Mouse (Mus musculus) hindbrain, embryonic 12.5 days (tissue): ENCODE data around the gene Hapln1. TPM values are rescaled to one million over a fixed set of nuclear protein-coding genes. Genes with fewer than 3 reads are reported as not detected.

Source experiments
- ATAC-seq: fragments of 200-750 bp; cut with Nextera tagmentation; 2 replicates; pipeline ENCODE4 v1.8.0; 2017; ENCODE audit warnings: moderate TSS enrichment; ENCODE audit not compliant: low FRiP score
- H3K27ac ChIP-seq: fragments of 300-500 bp; sonication (generic); 2 replicates; pipeline ENCODE4 v1.5.1; 2016; ENCODE audit warnings: mild to moderate bottlenecking
- H3K27me3 ChIP-seq: fragments of 300-500 bp; sonication (generic); 2 replicates; pipeline ENCODE4 v1.6.1; 2016; ENCODE audit warnings: mild to moderate bottlenecking
- H3K36me3 ChIP-seq: fragments of 300-500 bp; sonication (generic); 2 replicates; pipeline ENCODE4 v1.6.1; 2016; ENCODE audit warnings: mild to moderate bottlenecking
- H3K4me1 ChIP-seq: fragments of 300-500 bp; sonication (generic); 2 replicates; pipeline ENCODE4 v1.6.1; 2016
- H3K4me2 ChIP-seq: fragments of 300-500 bp; sonication (generic); replicated peaks from 2 replicates; pipeline ENCODE4 v1.6.1; 2016; ENCODE audit warnings: mild to moderate bottlenecking
- H3K4me3 ChIP-seq: fragments of 300-500 bp; sonication (generic); 2 replicates; pipeline ENCODE4 v1.5.1; 2016; ENCODE audit warnings: mild to moderate bottlenecking
- H3K9ac ChIP-seq: fragments of 300-500 bp; sonication (generic); 2 replicates; pipeline ENCODE4 v1.6.1; 2016; ENCODE audit warnings: mild to moderate bottlenecking, moderate library complexity
- H3K9me3 ChIP-seq: fragments of 300-500 bp; sonication (generic); replicated peaks from 2 replicates; pipeline ENCODE4 v1.6.1; 2016; ENCODE audit warnings: mild to moderate bottlenecking
- WGBS: fragments of 180-500 bp; shearing (Covaris S2); methylation state at CpG from one replicate; pipeline ENCODE4 v1.1.7; 2016; 5-methylcytosine and 5-hydroxymethylcytosine counted together
- polyA plus RNA-seq: library from polyadenylated mRNA; unstranded; fragments of >200 nt; fragmentation: Nextera tagmentation; extraction: Ambion mirVana; gene quantifications from 2 replicates; pipeline ENCODE4 v1.2.1, GENCODE M21; 2016

Hapln1 gene
- polyA plus RNA-seq, 1 experiment from 2014 or later: 8.9 TPM

DNA sequence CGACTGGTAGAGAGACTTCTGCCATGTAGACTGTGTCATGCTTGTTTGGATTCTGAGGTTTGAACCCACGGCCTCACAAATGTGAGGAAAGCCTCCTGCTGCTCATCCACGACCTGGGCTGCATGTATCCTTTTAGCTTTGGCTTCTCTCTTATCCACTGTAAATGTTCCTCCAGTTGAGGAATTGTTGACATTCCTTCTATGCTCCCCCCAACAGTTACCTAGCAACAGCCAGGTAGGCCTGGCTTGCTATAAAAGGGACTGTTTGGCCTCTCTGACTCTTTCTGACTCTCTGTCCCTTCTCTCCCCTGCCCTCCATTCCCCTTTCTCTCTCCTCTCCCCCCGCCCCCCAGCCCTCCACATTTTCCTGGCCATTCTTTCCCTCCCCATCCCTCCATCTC lies 9.9 kb downstream of the Hapln1 start:
- no peak overlapping the region for H3K27ac ChIP-seq
- no peaks in the 10 kb centered on the region for H3K27me3 ChIP-seq
- ATAC-seq: no peak

DNA sequence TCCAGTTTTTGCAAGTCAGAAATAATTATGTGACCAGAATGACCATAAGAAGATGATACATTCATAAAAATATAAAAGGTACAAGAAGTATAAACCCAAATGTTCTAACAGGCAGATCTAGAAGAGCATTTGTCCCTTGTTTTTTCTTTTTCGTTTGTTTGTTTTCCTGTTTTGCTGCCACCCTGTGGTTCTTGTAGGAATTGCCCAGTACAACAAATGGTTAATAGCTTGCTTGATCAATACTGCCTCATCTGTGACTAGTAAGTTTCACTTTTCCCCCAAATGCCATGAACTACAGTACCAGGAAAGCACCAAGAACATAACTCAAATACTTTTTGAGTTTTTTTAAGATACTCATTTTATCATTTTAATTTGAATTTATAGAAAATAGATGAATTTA lies 11.9 kb downstream of the Hapln1 start:
- Histone ChIP-seq H3K36me3 (no peaks in the 10 kb centered on the region), H3K4me2 (no peak overlapping the region), H3K4me3 (no peak overlapping the region), H3K27me3 (no peaks in the 10 kb centered on the region), H3K4me1 (no peaks in the 10 kb centered on the region), H3K27ac (no peak overlapping the region), H3K9ac (no peak overlapping the region), H3K9me3 (no peaks in the 10 kb centered on the region)
- WGBS: 17% methylated on average over 1 of the region's 1 CpGs
- no peak for ATAC-seq

More for the DNA sequence above, 9.9 kb downstream of the Hapln1 start:
- Histone ChIP-seq H3K4me3 (no peak overlapping the region), H3K9me3 (no peaks in the 10 kb centered on the region), H3K4me2 (no peak overlapping the region), H3K4me1 (no peaks in the 10 kb centered on the region), H3K9ac (no peak overlapping the region), H3K36me3 (no peaks in the 10 kb centered on the region)
- WGBS: 37% methylated on average over 4 of the region's 4 CpGs

DNA sequence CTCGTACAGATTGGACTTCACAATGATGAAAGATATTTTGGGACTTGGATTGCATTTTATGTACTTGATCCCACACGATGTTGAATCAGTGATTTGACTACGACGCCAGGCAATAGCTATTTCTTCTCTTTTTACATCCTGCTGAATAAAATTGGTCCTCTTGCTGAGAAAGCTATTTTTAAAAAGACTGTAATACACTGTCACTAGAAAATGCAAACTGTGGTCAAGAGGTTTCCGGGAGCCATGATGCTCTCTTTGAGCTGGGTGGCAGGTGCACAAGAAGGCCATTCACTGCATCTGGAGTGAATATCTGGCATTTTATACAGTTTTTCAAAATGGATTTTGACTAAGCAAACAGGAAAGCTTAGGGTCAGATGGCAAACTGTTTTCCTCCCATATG lies 24.9 kb downstream of the Hapln1 start:
- H3K27me3 ChIP-seq: no peaks in the 10 kb centered on the region
- no peak overlapping the region for H3K27ac ChIP-seq
- no peaks in the 10 kb centered on the region for H3K36me3 ChIP-seq
- H3K9ac ChIP-seq: no peak overlapping the region
- H3K4me1 ChIP-seq: no peaks in the 10 kb centered on the region
- H3K4me2 ChIP-seq: no peak overlapping the region
- no peaks in the 10 kb centered on the region for H3K9me3 ChIP-seq
- H3K4me3 ChIP-seq: no peak overlapping the region
- 92% methylated on average over 5 of the region's 5 CpGs for WGBS
- no peak for ATAC-seq

DNA sequence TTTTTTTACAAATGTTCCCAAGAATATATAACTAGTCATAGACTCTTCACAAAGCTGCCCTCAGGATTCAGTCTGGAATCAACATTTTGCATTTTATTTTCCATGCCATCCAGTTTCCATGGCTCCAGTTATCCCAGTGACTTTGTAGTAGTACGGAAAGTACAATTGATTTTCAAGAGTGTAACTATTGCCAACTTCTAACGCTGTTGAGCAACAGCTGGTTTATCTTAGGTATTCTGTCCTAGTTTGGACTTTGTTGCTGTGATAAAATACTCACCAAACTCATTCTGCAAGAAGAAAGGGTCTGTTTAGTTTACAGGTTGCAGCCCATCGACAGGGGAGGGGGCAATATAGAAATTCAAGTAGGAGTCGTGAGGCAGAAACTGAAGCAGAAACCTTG lies 26.7 kb downstream of the Hapln1 start:
- H3K36me3 ChIP-seq: no peaks in the 10 kb centered on the region
- WGBS: 94% methylated on average over 4 of the region's 4 CpGs
- no peak overlapping the region for H3K4me2 ChIP-seq
- no peaks in the 10 kb centered on the region for H3K9me3 ChIP-seq
- H3K4me3 ChIP-seq: no peak overlapping the region
- no peak for ATAC-seq
- no peaks in the 10 kb centered on the region for H3K27me3 ChIP-seq
- H3K4me1 ChIP-seq: no peaks in the 10 kb centered on the region
- no peak overlapping the region for H3K9ac ChIP-seq
- H3K27ac ChIP-seq: no peak overlapping the region

GRCm38 (mm10) chr13:89579115-89579514 lies 39.5 kb downstream of the Hapln1 start:
- no peak for ATAC-seq
- Histone ChIP-seq H3K9me3 (no peaks in the 10 kb centered on the region), H3K36me3 (no peaks in the 10 kb centered on the region), H3K27me3 (no peaks in the 10 kb centered on the region), H3K4me1 (no peaks in the 10 kb centered on the region), H3K9ac (no peak overlapping the region), H3K4me3 (no peak overlapping the region), H3K27ac (no peak overlapping the region), H3K4me2 (no peak overlapping the region)
- WGBS: 99% methylated on average over 2 of the region's 2 CpGs

DNA sequence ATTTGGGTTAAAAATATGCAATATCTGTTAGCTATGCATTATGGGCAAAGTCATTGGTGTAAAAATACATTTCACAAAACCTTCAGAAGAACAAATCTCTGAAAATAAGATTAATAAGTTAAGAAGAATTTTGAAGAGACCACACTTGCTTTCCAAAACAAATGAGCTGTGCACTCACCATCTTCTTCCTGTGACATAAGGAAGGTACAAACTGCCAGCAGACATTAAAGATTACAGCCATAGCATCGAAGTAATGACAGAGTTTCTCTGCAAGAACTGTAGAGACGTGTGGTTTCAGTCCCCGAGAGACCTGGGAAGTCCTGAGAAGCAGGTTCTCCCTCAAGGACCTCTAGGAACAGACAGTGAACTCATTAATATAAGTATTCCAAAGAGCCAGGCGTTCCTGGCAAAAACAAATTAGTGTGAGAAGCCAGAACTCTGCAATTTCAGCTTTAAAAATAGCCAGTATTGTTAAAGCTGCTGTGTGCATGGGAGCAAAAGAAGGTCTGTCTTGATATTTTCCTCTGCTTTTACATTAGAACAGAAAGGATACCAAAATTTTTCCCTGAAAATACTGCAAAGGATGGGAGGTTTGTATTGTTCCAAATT lies 43.6 kb downstream of the Hapln1 start:
- H3K9ac ChIP-seq: no peak overlapping the region
- no peaks in the 10 kb centered on the region for H3K27me3 ChIP-seq
- H3K4me3 ChIP-seq: no peak overlapping the region
- ATAC-seq: no peak
- H3K27ac ChIP-seq: no peak overlapping the region
- no peaks in the 10 kb centered on the region for H3K36me3 ChIP-seq
- no peaks in the 10 kb centered on the region for H3K4me1 ChIP-seq
- H3K9me3 ChIP-seq: no peaks in the 10 kb centered on the region
- no peak overlapping the region for H3K4me2 ChIP-seq
- WGBS: 71% methylated on average over 4 of the region's 4 CpGs

DNA sequence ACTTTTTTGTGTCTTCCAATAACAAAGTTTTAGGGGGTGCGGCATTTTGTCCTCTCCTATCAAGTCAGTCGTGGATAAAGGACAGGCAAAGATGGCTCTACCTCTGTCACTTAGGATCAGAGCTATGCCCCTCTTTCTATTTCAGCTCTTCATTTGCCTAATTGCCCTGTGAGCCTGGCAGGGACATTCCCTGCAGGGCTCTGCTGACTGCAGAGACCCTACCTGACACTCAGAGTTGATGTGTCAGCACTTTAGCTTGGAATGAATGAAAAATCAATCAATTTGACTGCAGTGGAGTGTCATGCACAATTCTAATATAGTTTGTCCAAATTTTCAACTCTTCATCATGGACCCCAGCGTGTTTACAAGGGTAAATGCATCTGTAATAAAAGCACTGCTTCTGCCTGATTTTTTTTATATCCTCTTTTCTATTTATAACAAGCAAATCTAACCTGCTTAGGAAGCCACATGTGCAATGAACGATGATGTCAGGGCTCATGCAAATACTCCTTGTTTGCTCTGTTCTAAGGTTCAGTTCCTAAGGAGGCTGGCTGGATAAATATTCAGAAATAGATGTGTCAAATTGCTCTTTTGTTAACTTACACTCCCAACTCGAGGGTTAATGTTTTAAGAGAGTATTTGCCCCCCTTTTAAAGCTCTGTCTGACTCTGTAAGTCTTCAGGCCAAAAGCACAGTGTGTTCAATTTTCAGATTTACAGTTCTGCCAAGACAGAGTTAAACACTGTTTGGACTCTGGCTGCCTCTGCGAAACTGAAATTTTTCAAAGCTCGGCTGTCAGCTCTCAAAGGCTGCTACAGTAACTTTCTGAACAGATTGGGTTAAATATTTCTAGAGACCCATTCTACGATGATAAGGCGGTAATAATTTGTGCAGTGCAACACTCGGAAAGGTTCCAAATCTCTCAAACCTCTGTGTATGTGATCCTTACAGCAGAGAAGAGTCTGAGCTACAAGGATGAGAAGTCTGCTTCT lies 44.4 kb downstream of the Hapln1 start:
- 64% methylated on average over 10 of the region's 10 CpGs for WGBS
- Histone ChIP-seq H3K4me1 (no peaks in the 10 kb centered on the region), H3K9ac (no peak overlapping the region), H3K27me3 (no peaks in the 10 kb centered on the region), H3K4me2 (no peak overlapping the region), H3K27ac (no peak overlapping the region), H3K36me3 (no peaks in the 10 kb centered on the region), H3K9me3 (no peaks in the 10 kb centered on the region), H3K4me3 (no peak overlapping the region)
- no peak for ATAC-seq

GRCm38 (mm10) chr13:89585144-89585543 lies 45.5 kb downstream of the Hapln1 start:
- no peak overlapping the region for H3K9ac ChIP-seq
- H3K4me1 ChIP-seq: no peaks in the 10 kb centered on the region
- H3K4me3 ChIP-seq: no peak overlapping the region
- no peaks in the 10 kb centered on the region for H3K9me3 ChIP-seq
- H3K36me3 ChIP-seq: no peaks in the 10 kb centered on the region
- H3K27ac ChIP-seq: no peak overlapping the region
- WGBS: 65% methylated on average over 1 of the region's 1 CpGs
- no peak overlapping the region for H3K4me2 ChIP-seq
- H3K27me3 ChIP-seq: no peaks in the 10 kb centered on the region
- ATAC-seq: no peak

DNA sequence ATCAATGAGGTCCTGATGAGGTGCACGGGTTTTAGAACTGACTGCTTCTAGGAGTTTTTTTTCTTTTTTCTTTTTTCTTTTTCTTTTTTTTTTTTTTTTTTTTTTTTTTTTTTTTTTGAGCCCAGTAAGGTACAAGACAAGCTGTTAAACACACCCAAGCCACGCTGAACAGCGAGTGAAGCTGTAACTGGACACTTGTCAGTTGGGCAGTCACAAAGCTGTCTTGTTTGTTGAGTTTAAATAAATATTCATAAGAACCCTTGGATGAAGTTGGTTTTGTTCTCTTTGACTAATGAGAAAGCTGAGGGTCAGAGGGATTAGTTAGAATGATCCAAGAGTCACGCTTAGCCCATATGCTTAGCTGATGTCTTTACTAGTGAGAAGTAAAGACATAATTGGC lies 55.5 kb downstream of the Hapln1 start:
- Histone ChIP-seq H3K4me2 (no peak overlapping the region), H3K27me3 (no peaks in the 10 kb centered on the region), H3K36me3 (no peaks in the 10 kb centered on the region), H3K27ac (no peak overlapping the region), H3K9ac (no peak overlapping the region), H3K4me3 (no peak overlapping the region), H3K4me1 (no peaks in the 10 kb centered on the region), H3K9me3 (peaks cover 6% of the 10 kb centered on the region; the same call in 1 of the 2 replicates)
- no peak for ATAC-seq
- WGBS: 51% methylated on average over 4 of the region's 4 CpGs

GRCm38 (mm10) chr13:89597354-89597753 lies 57.8 kb downstream of the Hapln1 start:
- H3K4me2 ChIP-seq: no peak overlapping the region
- no peak for ATAC-seq
- no peak overlapping the region for H3K9ac ChIP-seq
- H3K4me1 ChIP-seq: no peaks in the 10 kb centered on the region
- H3K36me3 ChIP-seq: no peaks in the 10 kb centered on the region
- H3K9me3 ChIP-seq: peaks cover 6% of the 10 kb centered on the region; the same call in 1 of the 2 replicates
- no peak overlapping the region for H3K4me3 ChIP-seq
- H3K27ac ChIP-seq: no peak overlapping the region
- no peaks in the 10 kb centered on the region for H3K27me3 ChIP-seq

DNA sequence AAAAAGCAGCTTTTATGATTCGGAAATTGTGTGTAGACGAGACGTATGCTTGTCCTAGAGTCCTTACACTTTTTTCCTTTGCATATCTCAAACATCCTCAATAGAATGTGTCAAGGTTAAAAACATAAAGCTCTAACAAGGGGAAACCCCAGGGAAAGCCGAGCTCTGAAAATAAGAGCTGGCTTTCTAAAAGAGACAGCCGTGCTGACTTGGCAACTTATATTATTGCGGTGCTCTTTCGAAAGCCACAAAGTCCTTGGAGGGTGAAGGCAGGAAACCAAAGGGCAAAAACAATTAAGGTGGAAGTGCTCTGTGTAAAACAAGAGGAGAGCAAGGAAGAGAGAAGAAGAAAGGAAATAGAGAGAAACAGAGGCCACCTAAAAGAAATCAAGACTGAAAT lies 60.9 kb downstream of the Hapln1 start:
- no peak for ATAC-seq

GRCm38 (mm10) chr13:89603336-89603735 lies 63.7 kb downstream of the Hapln1 start:
- no peak overlapping the region for H3K4me3 ChIP-seq
- H3K4me1 ChIP-seq: no peaks in the 10 kb centered on the region
- H3K9me3 ChIP-seq: no peaks in the 10 kb centered on the region
- whole genome bisulfite sequencing: 85% methylated on average over 3 of the region's 3 CpGs
- no peak overlapping the region for H3K27ac ChIP-seq
- H3K36me3 ChIP-seq: no peaks in the 10 kb centered on the region
- H3K9ac ChIP-seq: no peak overlapping the region
- H3K4me2 ChIP-seq: no peak overlapping the region
- no peaks in the 10 kb centered on the region for H3K27me3 ChIP-seq
- ATAC-seq: no peak

More for the DNA sequence above, 60.9 kb downstream of the Hapln1 start:
- Histone ChIP-seq H3K36me3 (no peaks in the 10 kb centered on the region), H3K27me3 (no peaks in the 10 kb centered on the region), H3K27ac (no peak overlapping the region), H3K9ac (no peak overlapping the region), H3K4me1 (no peaks in the 10 kb centered on the region), H3K9me3 (no peaks in the 10 kb centered on the region), H3K4me2 (no peak overlapping the region), H3K4me3 (no peak overlapping the region)
- 69% methylated on average over 7 of the region's 7 CpGs for WGBS

- 45% methylated on average over 3 of the region's 3 CpGs for whole genome bisulfite sequencing
- no peak for ATAC-seq
- H3K9me3 ChIP-seq: no peaks in the 10 kb centered on the region
Measured at GRCm38 (mm10) chr13:89607399-89607798, 67.8 kb downstream of the Hapln1 start.

More at GRCm38 (mm10) chr13:89607399-89607798, 67.8 kb downstream of the Hapln1 start:
- Histone ChIP-seq H3K4me1 (no peaks in the 10 kb centered on the region), H3K27ac (no peak overlapping the region), H3K4me2 (no peak overlapping the region), H3K9ac (no peak overlapping the region), H3K36me3 (no peaks in the 10 kb centered on the region), H3K4me3 (no peak overlapping the region), H3K27me3 (no peaks in the 10 kb centered on the region)
